Mouse (Mus musculus) neural tube, embryonic 13.5 days (tissue): ENCODE measurements around the gene Smim1. TPM values are rescaled to one million over a fixed set of nuclear protein-coding genes. Genes with fewer than 3 reads are reported as not detected.

Experiments
- ATAC-seq: fragments of 200-750 bp; cut with Nextera tagmentation; 2 replicates; pipeline ENCODE4 v1.8.0; 2017; ENCODE audit warnings: low read depth, mild to moderate bottlenecking, moderate TSS enrichment, moderate library complexity
- H3K27ac ChIP-seq: fragments of 300-500 bp; sonication (generic); replicated peaks from 2 replicates; pipeline ENCODE4 v1.5.1; 2015; ENCODE audit warnings: moderate library complexity, mild to moderate bottlenecking, inconsistent platforms
- H3K27me3 ChIP-seq: fragments of 300-500 bp; sonication (generic); 2 replicates; pipeline ENCODE4 v1.6.1; 2015; ENCODE audit warnings: mild to moderate bottlenecking, inconsistent platforms
- H3K36me3 ChIP-seq: fragments of 300-500 bp; sonication (generic); 2 replicates; pipeline ENCODE4 v1.6.1; 2015; ENCODE audit warnings: mild to moderate bottlenecking, inconsistent platforms
- H3K4me1 ChIP-seq: fragments of 300-500 bp; sonication (generic); replicated peaks from 2 replicates; pipeline ENCODE4 v1.6.1; 2015; ENCODE audit warnings: inconsistent platforms
- H3K4me2 ChIP-seq: fragments of 300-500 bp; sonication (generic); 2 replicates; pipeline ENCODE4 v1.6.1; 2015; ENCODE audit warnings: inconsistent platforms, mild to moderate bottlenecking, moderate library complexity
- H3K4me3 ChIP-seq: fragments of 300-500 bp; sonication (generic); 2 replicates; pipeline ENCODE4 v1.5.1; 2015; ENCODE audit warnings: mild to moderate bottlenecking, inconsistent platforms
- H3K9ac ChIP-seq: fragments of 300-500 bp; sonication (generic); 2 replicates; pipeline ENCODE4 v1.6.1; 2015; ENCODE audit warnings: moderate library complexity, mild to moderate bottlenecking, inconsistent platforms
- H3K9me3 ChIP-seq: fragments of 300-500 bp; sonication (generic); 2 replicates; pipeline ENCODE4 v1.6.1; 2016; ENCODE audit warnings: inconsistent platforms
- WGBS: fragments of 180-500 bp; shearing (Covaris S2); methylation state at CpG from one replicate; pipeline ENCODE4 v1.1.7; 2015; 5-methylcytosine and 5-hydroxymethylcytosine counted together
- polyA plus RNA-seq: library from polyadenylated mRNA; unstranded; fragments of >200 nt; fragmentation: Nextera tagmentation; extraction: Ambion mirVana; gene quantifications from 2 replicates; pipeline ENCODE4 v1.2.1, GENCODE M21; 2015

The Smim1 gene
- polyA plus RNA-seq, 1 experiment from 2014 or later = 7.8 TPM

DNA sequence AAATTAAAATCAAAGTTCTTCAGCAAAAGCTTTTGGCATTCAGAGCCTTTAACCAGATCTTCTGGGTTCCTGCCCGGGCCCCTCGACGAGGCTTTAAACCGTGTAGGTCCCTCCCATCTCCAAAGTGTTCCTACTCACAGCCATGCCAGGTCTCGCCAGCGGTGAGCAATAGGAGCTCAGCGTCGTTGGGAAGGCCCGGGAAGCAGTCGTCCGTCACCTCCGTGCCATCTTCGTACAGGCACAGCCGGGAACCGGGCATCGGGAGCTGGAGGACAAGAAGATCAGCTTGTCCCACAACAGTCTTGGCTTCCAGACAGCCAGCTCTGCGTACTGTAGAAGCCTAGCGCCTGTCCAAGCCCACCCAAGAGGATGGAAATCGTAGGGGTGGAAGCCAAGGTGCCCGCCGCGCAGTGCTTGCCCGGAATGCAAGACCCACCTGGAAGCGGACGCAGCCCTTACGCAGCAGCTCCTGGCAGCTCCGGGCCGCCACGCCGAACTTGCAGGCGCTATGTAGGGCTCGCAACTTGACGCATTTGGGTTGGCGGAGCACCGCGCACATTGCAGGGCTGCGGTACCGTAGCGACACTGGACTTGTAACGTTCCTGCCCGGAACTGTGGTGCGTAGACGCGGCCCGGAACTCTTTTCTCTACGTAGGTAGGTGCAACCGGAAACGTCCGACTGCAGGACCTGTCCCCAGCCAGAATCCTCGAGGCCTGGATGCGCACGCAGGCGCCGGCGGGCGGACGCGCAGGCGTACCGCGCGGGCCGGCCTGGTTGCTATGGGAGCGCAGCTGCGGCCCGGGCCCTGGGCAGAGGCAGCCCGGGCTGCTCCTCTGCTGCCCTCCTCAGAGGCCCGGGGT, 51.4 kb downstream of the Smim1 start, which contains the start of the genes Dffb and Cep104:
TSS of gene Dffb (minus strand) at position 696 of the 861 bp plus-strand sequence.
TSS of gene Cep104 (plus strand) at position 764 of the 861 bp plus-strand sequence.
- peak within 1 kb of the TSS; percentile 97 for H3K4me2 ChIP-seq
- no peaks in the 10 kb centered on the region for H3K27me3 ChIP-seq
- peak within 1 kb of the TSS; percentile 95 for H3K4me3 ChIP-seq
- no peaks in the 10 kb centered on the region for H3K9me3 ChIP-seq
- peak within 1 kb of the TSS; percentile 93 for H3K9ac ChIP-seq
- peaks cover 45% of the 10 kb centered on the region for H3K4me1 ChIP-seq
- H3K36me3 ChIP-seq = peaks cover 35% of the 10 kb centered on the region
- ATAC-seq = peak; percentile 98
- WGBS = 2% methylated on average over 68 of the region's 68 CpGs
- peak within 1 kb of the TSS; percentile 82 for H3K27ac ChIP-seq

Other genes starting within 250 kb of the Smim1 start
- 60.9 and 61.5 TPM in 2 replicates for gene A430005L14Rik, start 69.0 kb downstream of the Smim1 start, polyA plus RNA-seq
- gene Dffb, start 51.1 kb downstream of the Smim1 start, polyA plus RNA-seq = 10.9 and 12.8 TPM in 2 replicates
- gene Cep104, start 51.0 kb downstream of the Smim1 start, polyA plus RNA-seq = 16.4 and 19.8 TPM in 2 replicates
- 24.0 and 25.2 TPM in 2 replicates for gene Lrrc47, start 14.5 kb downstream of the Smim1 start, polyA plus RNA-seq
- gene Ccdc27, start 16.4 kb upstream of the Smim1 start, polyA plus RNA-seq = not detected in 2 replicates
- 0.12 TPM in 1 of 2 replicates, not detected in the other for gene Trp73, start 114.0 kb upstream of the Smim1 start, polyA plus RNA-seq
- 42.5 and 45.2 TPM in 2 replicates for gene Wrap73, start 116.1 kb upstream of the Smim1 start, polyA plus RNA-seq
- 178 and 191 TPM in 2 replicates for gene Tprgl, start 134.4 kb upstream of the Smim1 start, polyA plus RNA-seq
- gene Megf6, start 144.5 kb upstream of the Smim1 start, polyA plus RNA-seq = 7.4 and 8.8 TPM in 2 replicates